Mouse (Mus musculus) thymus, postnatal 0 days (tissue): ENCODE measurements around the gene Ybx2. TPM values are rescaled to one million over a fixed set of nuclear protein-coding genes. Genes with fewer than 3 reads are reported as not detected.
"Not testable (repeated sequence)": the region's sequence is repeated elsewhere in the genome, so short reads cannot be mapped to it uniquely, and the experiment has no call there.

ENCODE experiments used
- DNase-seq: peaks from one replicate; pipeline ENCODE4 v3.0.0-alpha.2; 2015; ENCODE audit warnings: low spot score
- polyA plus RNA-seq: library from polyadenylated mRNA; unstranded; fragments of >200 nt; fragmentation: Nextera tagmentation; extraction: Ambion mirVana; gene quantifications from 2 replicates; pipeline ENCODE4 v1.2.1, GENCODE M21; 2015

The Ybx2 gene
- polyA plus RNA-seq, 1 experiment from 2014 or later: 2.6 TPM

- no peak for DNase-seq
Observed at GRCm38 (mm10) chr11:69934681-69935080, 915 bp upstream of the Ybx2 start.

GRCm38 (mm10) chr11:69936156-69936555 lies 560 bp downstream of the Ybx2 start:
- DNase-seq: no peak

- DNase-seq: no peak
Observed at GRCm38 (mm10) chr11:69936714-69937347, 1.2 kb downstream of the Ybx2 start.

GRCm38 (mm10) chr11:69937385-69937784 lies 1.8 kb downstream of the Ybx2 start:
- DNase-seq: no peak

GRCm38 (mm10) chr11:69937834-69938233 lies 2.2 kb downstream of the Ybx2 start:
- no peak for DNase-seq

GRCm38 (mm10) chr11:69938401-69938979 lies 2.9 kb downstream of the Ybx2 start:
- DNase-seq: no peak

- no peak for DNase-seq
Observed at GRCm38 (mm10) chr11:69939181-69939580, 3.6 kb downstream of the Ybx2 start.

DNA sequence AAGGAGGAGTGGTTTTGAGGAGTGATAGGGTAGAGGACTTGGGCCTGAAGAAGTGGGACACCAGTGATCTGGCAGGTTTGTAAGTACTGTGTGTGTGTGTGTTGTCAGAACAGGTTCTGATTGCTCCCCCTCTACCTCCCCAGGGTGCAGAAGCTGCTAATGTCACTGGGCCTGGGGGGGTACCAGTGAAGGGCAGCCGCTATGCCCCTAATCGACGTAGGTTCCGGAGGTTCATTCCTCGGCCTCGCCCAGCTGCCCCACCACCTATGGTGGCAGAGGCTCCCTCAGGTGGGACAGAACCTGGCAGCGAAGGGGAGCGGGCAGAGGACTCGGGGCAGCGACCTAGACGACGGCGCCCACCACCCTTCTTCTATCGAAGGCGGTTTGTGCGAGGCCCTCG lies 4.1 kb downstream of the Ybx2 start:
- no peak for DNase-seq

DNA sequence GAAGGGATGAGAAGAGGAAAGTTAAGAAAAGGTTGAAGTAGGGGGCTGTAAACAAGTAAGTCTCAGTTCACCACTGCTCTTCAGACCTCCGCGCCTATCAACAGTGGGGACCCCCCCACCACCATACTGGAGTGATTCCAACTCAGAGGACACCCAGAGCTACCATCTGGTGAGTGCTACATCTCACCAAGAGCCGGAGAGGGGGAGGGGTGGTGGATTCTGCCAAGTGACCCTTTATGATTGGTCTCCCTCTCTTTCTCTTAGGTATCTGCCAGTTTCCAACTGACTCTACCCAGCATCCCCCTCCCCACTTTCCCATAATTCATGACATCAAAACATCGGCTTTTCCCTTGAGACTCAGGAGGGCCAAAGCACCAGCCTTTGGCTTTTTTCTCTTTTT lies 5.4 kb downstream of the Ybx2 start:
- DNase-seq: no peak

GRCm38 (mm10) chr11:69945216-69945615 lies 9.6 kb downstream of the Ybx2 start:
- DNase-seq: no peak

- no peak for DNase-seq
Observed at GRCm38 (mm10) chr11:69945997-69946891, 10.6 kb downstream of the Ybx2 start.

- no peak for DNase-seq
Observed at GRCm38 (mm10) chr11:69947337-69948065, 11.9 kb downstream of the Ybx2 start.

DNA sequence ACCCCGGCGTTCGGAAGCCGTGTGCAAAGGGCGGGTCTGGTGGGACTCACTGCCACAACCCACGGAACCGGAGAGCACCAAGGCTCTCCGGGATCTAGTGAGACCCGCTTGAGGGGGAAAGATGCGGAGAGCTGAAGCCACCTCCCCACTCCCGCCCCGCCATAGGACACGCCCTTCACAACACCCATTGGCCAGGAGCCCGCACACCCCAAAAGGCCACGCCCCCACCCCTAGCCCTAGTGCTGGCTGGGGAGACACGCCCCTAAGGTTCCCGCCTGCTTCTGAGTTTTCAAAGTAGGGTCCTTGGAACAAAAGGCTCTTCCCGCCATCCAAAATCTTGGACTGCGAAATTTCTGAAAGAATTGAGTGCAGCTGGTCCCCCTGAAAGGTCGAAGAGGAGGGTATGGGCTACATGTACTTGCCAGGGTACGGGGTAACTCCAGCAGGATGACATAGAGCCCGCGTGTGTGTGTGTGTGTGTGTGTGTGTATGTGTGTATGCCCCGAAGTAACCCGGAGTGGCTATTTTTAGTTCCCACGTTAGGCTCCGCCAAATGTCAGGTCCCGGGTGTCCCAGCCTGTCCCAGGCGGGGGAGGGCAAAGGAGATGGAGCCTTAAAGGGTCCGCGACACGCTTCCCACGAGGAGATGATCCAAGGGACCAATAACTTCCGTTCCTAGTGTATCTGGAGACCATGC lies 12.6 kb downstream of the Ybx2 start, which contains the start of gene Slc2a4:
Gene Slc2a4 (minus strand): TSS at position 123 of the 697 bp plus-strand sequence.
- DNase-seq: peak; percentile 95

- peak; percentile 85 for DNase-seq
Observed at GRCm38 (mm10) chr11:69948763-69949150, 13.2 kb downstream of the Ybx2 start.

DNA sequence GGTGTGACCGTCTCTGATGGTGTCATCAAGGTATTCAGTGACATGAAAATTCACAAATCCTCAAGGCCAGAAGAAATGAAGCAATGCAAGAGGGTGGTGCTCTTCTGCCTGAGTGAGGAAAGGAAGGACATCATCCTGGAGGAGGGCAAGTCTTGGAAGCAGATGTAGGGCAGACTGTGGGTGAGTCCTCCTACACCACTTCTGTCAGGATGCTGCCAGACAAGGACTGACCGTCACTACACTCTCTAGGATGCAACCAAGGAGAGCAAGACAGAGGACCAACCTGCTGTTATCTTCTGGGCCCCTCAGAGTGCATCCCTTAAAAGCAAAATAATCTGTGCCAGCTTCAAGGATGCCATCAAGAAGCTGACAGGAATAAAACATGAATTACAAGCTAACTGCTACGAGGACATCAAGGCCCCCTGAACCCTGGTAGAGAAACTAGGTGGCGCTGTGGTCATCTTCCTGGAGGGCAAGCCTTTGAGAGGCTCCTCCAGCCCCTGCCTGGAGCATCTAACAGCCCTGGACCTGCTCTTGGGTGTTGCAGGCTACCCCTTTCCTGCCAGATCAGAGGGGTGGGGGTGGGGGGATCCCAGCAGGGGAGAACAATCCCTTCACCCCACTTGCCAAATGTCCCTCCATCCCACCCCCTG lies 15.3 kb downstream of the Ybx2 start:
- no peak for DNase-seq

- no peak for DNase-seq
Observed at GRCm38 (mm10) chr11:69952274-69952673, 16.7 kb downstream of the Ybx2 start.

GRCm38 (mm10) chr11:69953267-69953915 lies 17.8 kb downstream of the Ybx2 start:
- no peak for DNase-seq

GRCm38 (mm10) chr11:69955618-69956017 lies 20.0 kb downstream of the Ybx2 start:
- not testable (repeated sequence) for DNase-seq

- no peak for DNase-seq
Observed at GRCm38 (mm10) chr11:69956218-69956617, 20.6 kb downstream of the Ybx2 start.

- no peak for DNase-seq
Observed at GRCm38 (mm10) chr11:69960616-69961015, 25.0 kb downstream of the Ybx2 start.
